Comparison of ENCODE assay signal across 12 mouse cellular contexts in genomic region chr5:149908376-149909078, GRCm38 (mm10).
DNase-seq lines count a peak whose midpoint lies in the region; ATAC-seq and TF ChIP-seq lines count a peak whose summit lies in the region.
"Had no signal": no experiment of that assay in that cellular context is flagged by ENCODE, and none has a peak within 500 bp of the region (broad histone marks: within the 10 kb centered on the region; RNA-seq: fewer than 3 reads in every experiment).

No protein-coding gene starts in this region.

- no peak overlapping the region for H3K4me3 ChIP-seq in heart, adult 2 months
- no peak overlapping the region for H3K4me3 ChIP-seq in heart, postnatal 0 days (ENCODE audit: low read depth, low read length)
- H3K4me3 ChIP-seq in limb, embryonic 12.5 days (replicated peaks): no peak overlapping the region
- H3K4me3 ChIP-seq: liver, embryonic 12.5 days; midbrain, embryonic 12.5 days had no signal

- 0 out of 2 replicates have a peak, but pooled peaks cover 2% of the 10 kb centered on the region for H3K36me3 ChIP-seq in heart, adult 2 months (ENCODE audit: control insufficient read depth, insufficient read depth, low read length)
- no peaks in the 10 kb centered on the region for H3K36me3 ChIP-seq in heart, postnatal 0 days (replicated peaks; ENCODE audit: control insufficient read depth, insufficient read depth, low read length)
- H3K36me3 ChIP-seq in limb, embryonic 12.5 days: no peaks in the 10 kb centered on the region
- H3K36me3 ChIP-seq: liver, embryonic 12.5 days; midbrain, embryonic 12.5 days had no signal

- H3K27me3 ChIP-seq in heart, adult 2 months (ENCODE audit: control insufficient read depth, insufficient read depth, low read length): no peaks in the 10 kb centered on the region
- H3K27me3 ChIP-seq in heart, postnatal 0 days (ENCODE audit: control insufficient read depth, insufficient read depth, low read length): no peaks in the 10 kb centered on the region
- no peaks in the 10 kb centered on the region for H3K27me3 ChIP-seq in limb, embryonic 12.5 days
- H3K27me3 ChIP-seq: liver, embryonic 12.5 days; midbrain, embryonic 12.5 days had no signal

- no peaks in the 10 kb centered on the region for H3K79me2 ChIP-seq in heart, adult 2 months (replicated peaks; ENCODE audit: control insufficient read depth, insufficient read depth, low read length)

- H3K4me1 ChIP-seq in heart, adult 2 months (ENCODE audit: control insufficient read depth, insufficient read depth, low read length): peaks cover 6% of the 10 kb centered on the region; the same call in 1 of the 2 replicates
- H3K4me1 ChIP-seq in heart, postnatal 0 days (ENCODE audit: control insufficient read depth, insufficient read depth): peaks cover 13% of the 10 kb centered on the region
- peaks cover 12% of the 10 kb centered on the region for H3K4me1 ChIP-seq in limb, embryonic 12.5 days (replicated peaks)
- H3K4me1 ChIP-seq: liver, embryonic 12.5 days; midbrain, embryonic 12.5 days had no signal

- no peak overlapping the region for H3K4me2 ChIP-seq in heart, postnatal 0 days (ENCODE audit: low read depth, low read length)
- no peak overlapping the region for H3K4me2 ChIP-seq in limb, embryonic 12.5 days
- H3K4me2 ChIP-seq: liver, embryonic 12.5 days; midbrain, embryonic 12.5 days had no signal

- intact Hi-C loops in heart, adult 2 months (cut with DNase I): no loop called here
- intact Hi-C loops in left cerebral cortex, postnatal 25 days (cut with DNase I): no loop called here

- no peak for ATAC-seq in heart, postnatal 0 days (ENCODE audit: insufficient read depth, low read depth)
- ATAC-seq in limb, embryonic 12.5 days (ENCODE audit: insufficient number of reproducible peaks, insufficient read depth, low FRiP score, low TSS enrichment, low read depth): no peak
- ATAC-seq: liver, embryonic 12.5 days had no signal

- no peak overlapping the region for H3K9ac ChIP-seq in heart, adult 2 months (ENCODE audit: low read depth, low read length)
- H3K9ac ChIP-seq in heart, postnatal 0 days (replicated peaks; ENCODE audit: low read depth, low read length): no peak overlapping the region
- no peak overlapping the region for H3K9ac ChIP-seq in limb, embryonic 12.5 days (replicated peaks)
- H3K9ac ChIP-seq: liver, embryonic 12.5 days; midbrain, embryonic 12.5 days had no signal

- DNase-seq in lung, postnatal 10 days: peak; percentile 5
- DNase-seq in lung, postnatal 36 days: no peak
- DNase-seq in heart, adult 2 months: peak; percentile 4 to 20
- no peak for DNase-seq in heart, postnatal 0 days (ENCODE audit: low spot score)
- DNase-seq in adrenal gland, postnatal 10 days: no peak
- DNase-seq in layer of hippocampus, adult 9-11 months: no peak
- no peak for DNase-seq in left cerebral cortex, postnatal 25 days (ENCODE audit: low spot score in 2 of 2)
- DNase-seq: adrenal gland, adult 8-10 months; cerebellum, adult 18-20 months had no signal

- TF ChIP-seq CTCF in heart, adult 2 months (IDR thresholded peaks at IDR 0.05): no peak
- TF ChIP-seq CTCF in heart, postnatal 0 days (IDR thresholded peaks at IDR 0.05; ENCODE audit: low read depth): no peak

- peak overlapping the region; percentile 62 for H3K27ac ChIP-seq in heart, adult 2 months
- peak overlapping the region; percentile 63 for H3K27ac ChIP-seq in heart, postnatal 0 days (ENCODE audit: low read depth)
- H3K27ac ChIP-seq in limb, embryonic 12.5 days: peak overlapping the region; percentile 46; the same call in 1 of the 2 replicates
- H3K27ac ChIP-seq: liver, embryonic 12.5 days; midbrain, embryonic 12.5 days had no signal

- no peak for TF ChIP-seq EP300 in heart, adult 2 months (IDR thresholded peaks at IDR 0.05; ENCODE audit: insufficient read depth, low read depth, low read length)
- no peak for TF ChIP-seq EP300 in heart, postnatal 0 days (IDR thresholded peaks at IDR 0.05; ENCODE audit: low read depth)

- no peaks in the 10 kb centered on the region for H3K9me3 ChIP-seq in heart, postnatal 0 days (replicated peaks; ENCODE audit: control insufficient read depth, low read length)
- no peaks in the 10 kb centered on the region for H3K9me3 ChIP-seq in limb, embryonic 12.5 days
- H3K9me3 ChIP-seq: liver, embryonic 12.5 days; midbrain, embryonic 12.5 days had no signal

- 25% methylated on average over 4 of the region's 4 CpGs for WGBS in heart, adult 2 months
- 27% methylated on average over 4 of the region's 4 CpGs for WGBS in heart, postnatal 0 days
- WGBS in limb, embryonic 12.5 days: 63% methylated on average over 4 of the region's 4 CpGs

- TF ChIP-seq POLR2A in heart, adult 2 months (IDR thresholded peaks at IDR 0.05; ENCODE audit: insufficient read depth, low read depth, low read length): no peak

Comparison
In these comparisons a context has a peak if more than half of its experiments do, and no peak if none do; other contexts are left out.
1. DNase-seq: peak in lung, postnatal 10 days (single experiment) and heart, adult 2 months (2 of 2); none in lung, postnatal 36 days (single experiment), heart, postnatal 0 days (single experiment), adrenal gland, postnatal 10 days (single experiment), layer of hippocampus, adult 9-11 months (single experiment) and left cerebral cortex, postnatal 25 days (0 of 2).
2. Peak in every context shown above with its lines, with median percentiles within 50 percentile points of each other: H3K27ac ChIP-seq.